Mouse (Mus musculus) liver, postnatal 0 days (tissue): ENCODE results near the gene Tmprss11b. TPM values are rescaled to one million over a fixed set of nuclear protein-coding genes. Genes with fewer than 3 reads are reported as not detected.

ENCODE experiments used
- ATAC-seq: fragments of 200-750 bp; cut with Nextera tagmentation; 2 replicates; pipeline ENCODE4 v1.8.0; 2017; ENCODE audit warnings: mild to moderate bottlenecking, moderate library complexity
- DNase-seq: peaks from one replicate; pipeline ENCODE4 v3.0.0-alpha.2; 2016
- H3K27ac ChIP-seq: fragments of 300-500 bp; sonication (generic); 2 replicates; pipeline ENCODE4 v1.5.1; 2014; ENCODE audit warnings: antibody characterized with exemption, moderate library complexity, mild to moderate bottlenecking, low read depth
- H3K27me3 ChIP-seq: fragments of 300-500 bp; sonication (generic); 2 replicates; pipeline ENCODE4 v1.6.1; 2014; ENCODE audit warnings: low read length, control low read depth, mixed read lengths; ENCODE audit not compliant: insufficient read depth
- H3K36me3 ChIP-seq: fragments of 300-500 bp; sonication (generic); replicated peaks from 2 replicates; pipeline ENCODE4 v1.6.1; 2014; ENCODE audit warnings: mild to moderate bottlenecking, control low read depth, low read length, moderate library complexity, mixed read lengths; ENCODE audit not compliant: insufficient read depth
- H3K4me1 ChIP-seq: fragments of 300-500 bp; sonication (generic); 2 replicates; pipeline ENCODE4 v1.6.1; 2014; ENCODE audit warnings: antibody characterized with exemption, mild to moderate bottlenecking, control low read depth; ENCODE audit not compliant: insufficient read depth
- H3K4me2 ChIP-seq: fragments of 300-500 bp; sonication (generic); 2 replicates; pipeline ENCODE4 v1.6.1; 2014; ENCODE audit warnings: low read depth, mild to moderate bottlenecking, low read length, moderate library complexity, mixed read lengths
- H3K4me3 ChIP-seq: fragments of 300-500 bp; sonication (generic); 2 replicates; pipeline ENCODE4 v1.5.1; 2014; ENCODE audit warnings: low read depth, low read length
- H3K9ac ChIP-seq: fragments of 300-500 bp; sonication (generic); replicated peaks from 2 replicates; pipeline ENCODE4 v1.6.1; 2014; ENCODE audit warnings: mild to moderate bottlenecking, moderate library complexity
- H3K9me3 ChIP-seq: fragments of 300-500 bp; sonication (generic); 2 replicates; pipeline ENCODE4 v1.6.1; 2016; ENCODE audit warnings: mild to moderate bottlenecking, control low read depth, low read length, mixed read lengths
- CTCF ChIP-seq: sonication (generic); IDR thresholded peaks from 2 replicates; pipeline ENCODE4 v1.5.1; 2016; ENCODE audit warnings: antibody characterized with exemption, low read depth
- EP300 ChIP-seq: IDR thresholded peaks from 2 replicates; pipeline ENCODE4 v1.6.1; 2016; ENCODE audit warnings: antibody characterized with exemption, low read depth, mild to moderate bottlenecking
- WGBS: fragments of 180-500 bp; shearing (Covaris S2); extraction: QIAGEN DNeasy Blood & Tissue Kit; methylation state at CpG from one replicate; pipeline ENCODE4 v1.1.7; 2014; ENCODE audit not compliant: insufficient replicate concordance; 5-methylcytosine and 5-hydroxymethylcytosine counted together
- polyA plus RNA-seq: library from polyadenylated mRNA; unstranded; fragments of >200 nt; fragmentation: Nextera tagmentation; extraction: Ambion mirVana; gene quantifications from 2 replicates; pipeline ENCODE4 v1.2.1, GENCODE M21; 2015

The Tmprss11b gene
- polyA plus RNA-seq, result not detected in 2 replicates

DNA sequence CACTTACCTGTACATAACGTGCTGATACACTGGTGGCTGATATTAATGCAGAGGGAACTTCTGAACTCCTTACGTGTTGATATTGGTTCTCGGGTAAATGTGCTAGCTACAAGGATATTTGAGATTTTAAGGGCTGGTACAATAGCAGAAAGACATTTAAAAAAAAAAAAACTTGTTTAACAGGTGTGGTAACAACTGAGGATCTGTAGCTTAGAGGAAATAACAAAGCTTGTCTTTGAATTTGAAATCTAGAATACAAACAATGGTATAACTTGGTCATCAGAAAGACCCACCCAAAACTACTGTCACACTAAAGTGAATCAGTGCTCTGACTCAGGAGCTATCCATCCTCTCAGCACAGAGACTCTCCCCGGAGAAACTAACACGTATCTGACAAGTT, at the start of gene Tmprss11b:
TSS of gene Tmprss11b (minus strand) at position 101 of the 400 bp plus-strand sequence.
- ATAC-seq, result no peak
- TF ChIP-seq EP300 (no peak), CTCF (no peak)

DNA sequence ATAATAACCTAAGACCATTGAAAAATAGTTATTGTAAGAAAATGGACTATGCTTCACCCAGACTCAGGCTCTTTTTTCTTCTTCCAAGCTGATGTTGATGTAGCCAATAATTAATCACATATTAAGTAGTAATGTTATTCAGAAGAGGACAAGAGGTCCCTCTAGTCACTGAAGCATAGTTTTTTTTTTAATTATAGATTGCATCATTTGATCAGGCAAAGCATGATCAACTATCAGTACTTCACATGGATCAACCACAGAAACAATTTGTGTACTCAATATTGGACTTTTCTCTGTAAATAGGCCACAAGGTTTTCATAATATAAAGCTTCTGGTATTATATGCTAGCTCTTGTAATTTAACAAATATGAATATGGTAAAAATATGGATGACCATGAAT, 48.9 kb upstream of the Tmprss11b start:
- Histone ChIP-seq H3K9ac (no peak overlapping the region), H3K27me3 (no peaks in the 10 kb centered on the region), H3K4me3 (no peak overlapping the region), H3K36me3 (no peaks in the 10 kb centered on the region), H3K4me2 (no peak overlapping the region), H3K27ac (no peak overlapping the region), H3K4me1 (no peaks in the 10 kb centered on the region), H3K9me3 (no peaks in the 10 kb centered on the region)
- no peak for ATAC-seq
- no peak for TF ChIP-seq EP300
- no peak for TF ChIP-seq CTCF
- no peak for DNase-seq

More for the DNA sequence above, at the start of gene Tmprss11b:
- Histone ChIP-seq H3K36me3 (no peaks in the 10 kb centered on the region), H3K9me3 (no peaks in the 10 kb centered on the region), H3K27me3 (no peaks in the 10 kb centered on the region), H3K9ac (no peak within 1 kb of the TSS), H3K4me2 (no peak within 1 kb of the TSS), H3K27ac (no peak within 1 kb of the TSS), H3K4me1 (no peaks in the 10 kb centered on the region), H3K4me3 (no peak within 1 kb of the TSS)
- DNase-seq, result no peak
- 65% methylated on average over 5 of the region's 5 CpGs for WGBS

DNA sequence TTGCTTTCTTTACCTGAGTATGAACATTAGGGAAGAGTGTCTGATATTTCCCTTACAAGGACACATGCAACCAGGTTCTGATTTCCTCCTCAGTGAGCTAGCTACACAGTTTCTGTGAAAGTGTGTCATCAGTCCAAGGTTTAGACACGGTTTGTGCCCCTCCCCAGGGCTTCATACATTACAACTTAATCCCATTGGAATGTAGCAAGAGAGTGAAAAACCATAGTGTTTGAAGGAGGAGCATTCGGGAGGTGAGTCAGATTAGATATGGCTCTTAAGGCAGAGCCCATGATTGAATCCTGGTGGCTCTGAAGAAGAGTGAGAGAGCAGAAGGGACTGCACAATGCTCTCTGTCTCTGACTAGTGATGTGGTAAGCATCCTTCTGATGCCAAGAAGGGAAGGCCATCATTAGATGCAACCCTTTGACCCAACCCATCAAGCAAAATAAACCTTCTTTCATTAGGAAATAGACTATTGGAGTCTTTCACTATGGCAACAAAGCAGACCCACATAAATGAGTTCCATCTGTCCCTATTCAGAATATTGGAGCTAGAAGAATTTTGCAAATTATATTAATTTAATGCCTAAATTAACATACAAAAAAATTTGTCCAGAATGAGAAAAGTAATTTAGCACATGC, 46.8 kb upstream of the Tmprss11b start:
- TF ChIP-seq CTCF (no peak), EP300 (no peak)
- Histone ChIP-seq H3K4me3 (no peak overlapping the region), H3K27ac (no peak overlapping the region), H3K9me3 (no peaks in the 10 kb centered on the region), H3K4me2 (no peak overlapping the region), H3K36me3 (no peaks in the 10 kb centered on the region), H3K4me1 (no peaks in the 10 kb centered on the region), H3K9ac (no peak overlapping the region), H3K27me3 (no peaks in the 10 kb centered on the region)
- DNase-seq (no peak), ATAC-seq (no peak)
- 45% methylated on average over 2 of the region's 2 CpGs for WGBS

DNA sequence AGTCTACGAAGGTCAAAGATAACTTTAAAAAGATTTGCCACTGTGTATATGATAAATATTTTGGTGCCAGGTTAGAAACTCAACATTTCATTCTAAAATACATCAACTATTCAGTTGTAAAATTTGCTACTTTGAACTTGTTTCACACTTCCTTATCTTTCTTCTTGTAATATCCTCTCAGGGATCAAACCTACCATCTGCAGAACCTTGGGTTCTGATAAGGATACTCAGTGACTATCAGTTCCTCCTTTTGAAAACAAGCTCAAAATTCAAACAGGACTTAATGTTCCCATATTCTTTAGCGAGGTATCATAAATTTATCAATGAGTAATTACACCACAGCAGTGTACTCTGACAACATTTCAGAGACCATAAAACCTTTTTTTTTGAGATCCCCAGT, 38.8 kb upstream of the Tmprss11b start:
- H3K9me3 ChIP-seq, result no peaks in the 10 kb centered on the region
- no peaks in the 10 kb centered on the region for H3K36me3 ChIP-seq
- ATAC-seq (no peak), DNase-seq (no peak)
- H3K27ac ChIP-seq, result no peak overlapping the region
- no peaks in the 10 kb centered on the region for H3K27me3 ChIP-seq
- WGBS, result 63% methylated on average over 2 of the region's 2 CpGs
- no peaks in the 10 kb centered on the region for H3K4me1 ChIP-seq
- TF ChIP-seq CTCF (no peak), EP300 (no peak)
- no peak overlapping the region for H3K9ac ChIP-seq
- H3K4me3 ChIP-seq, result no peak overlapping the region
- no peak overlapping the region for H3K4me2 ChIP-seq

DNA sequence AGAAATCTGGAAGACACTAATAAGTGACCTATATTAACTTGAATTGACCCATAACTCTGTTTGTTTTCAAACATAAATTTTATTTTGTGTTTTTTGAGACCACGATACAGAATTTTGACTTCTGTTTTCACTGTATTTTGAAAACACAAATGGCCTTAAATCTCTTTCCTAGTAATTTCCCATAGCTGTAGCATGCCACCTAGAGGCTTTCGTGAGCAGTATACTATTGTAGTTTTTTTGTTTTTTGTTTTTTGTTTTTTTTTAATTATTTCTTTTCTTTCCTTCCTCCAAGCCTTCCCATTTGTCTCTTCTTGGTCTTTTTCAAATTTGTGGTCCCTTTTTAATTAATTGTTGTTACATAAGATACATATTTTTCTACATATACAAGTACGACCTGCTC, 28.8 kb upstream of the Tmprss11b start:
- Histone ChIP-seq H3K9ac (no peak overlapping the region), H3K4me1 (no peaks in the 10 kb centered on the region), H3K9me3 (no peaks in the 10 kb centered on the region), H3K4me2 (no peak overlapping the region), H3K36me3 (no peaks in the 10 kb centered on the region), H3K27ac (no peak overlapping the region), H3K27me3 (no peaks in the 10 kb centered on the region), H3K4me3 (no peak overlapping the region)
- ATAC-seq (no peak), DNase-seq (no peak)
- WGBS, result 63% methylated on average over 3 of the region's 3 CpGs
- TF ChIP-seq CTCF (no peak), EP300 (no peak)

DNA sequence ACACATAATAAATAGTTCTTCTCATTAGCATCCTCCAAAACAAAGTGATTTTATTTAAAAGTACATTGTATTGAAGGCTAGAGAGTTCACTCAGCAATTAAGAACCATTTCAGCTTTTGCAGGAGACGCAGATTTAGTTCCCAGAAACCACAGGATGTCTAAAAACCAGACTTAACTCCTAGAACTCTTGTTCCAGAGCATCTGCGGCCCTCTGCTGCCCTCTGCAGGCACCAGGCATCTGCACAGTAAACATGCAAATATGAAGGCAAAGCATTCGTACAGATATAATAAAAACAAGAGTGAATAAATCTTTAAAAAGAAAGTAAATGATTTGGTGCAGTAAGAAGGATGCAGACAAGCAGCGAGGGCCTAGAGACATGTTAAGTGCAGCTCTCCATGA, 8.5 kb upstream of the Tmprss11b start:
- Histone ChIP-seq H3K27me3 (no peaks in the 10 kb centered on the region), H3K9ac (no peak overlapping the region), H3K4me1 (no peaks in the 10 kb centered on the region), H3K4me3 (no peak overlapping the region), H3K4me2 (no peak overlapping the region), H3K27ac (no peak overlapping the region), H3K9me3 (no peaks in the 10 kb centered on the region), H3K36me3 (no peaks in the 10 kb centered on the region)
- TF ChIP-seq EP300, result no peak
- TF ChIP-seq CTCF, result peak; percentile 56
- no peak for ATAC-seq
- DNase-seq, result peak; percentile 24
- WGBS, result 48% methylated on average over 4 of the region's 4 CpGs
